Mouse (Mus musculus) testis, adult 2 months (tissue): ENCODE data around the gene Rab3gap2.

Experiments
- CTCF ChIP-seq: fragments of 200-500 bp; IDR thresholded peaks from 2 replicates; pipeline ENCODE4 v1.5.1; 2012; ENCODE audit warnings: low read depth, mild to moderate bottlenecking, inconsistent platforms, low read length, moderate library complexity; ENCODE audit not compliant: control insufficient read depth, insufficient read depth, insufficient replicate concordance
- POLR2A ChIP-seq: fragments of 200-500 bp; IDR thresholded peaks from 2 replicates; pipeline ENCODE4 v1.6.1; 2012; ENCODE audit warnings: low read depth, mild to moderate bottlenecking, inconsistent platforms, low read length, moderate library complexity; ENCODE audit not compliant: control insufficient read depth

DNA sequence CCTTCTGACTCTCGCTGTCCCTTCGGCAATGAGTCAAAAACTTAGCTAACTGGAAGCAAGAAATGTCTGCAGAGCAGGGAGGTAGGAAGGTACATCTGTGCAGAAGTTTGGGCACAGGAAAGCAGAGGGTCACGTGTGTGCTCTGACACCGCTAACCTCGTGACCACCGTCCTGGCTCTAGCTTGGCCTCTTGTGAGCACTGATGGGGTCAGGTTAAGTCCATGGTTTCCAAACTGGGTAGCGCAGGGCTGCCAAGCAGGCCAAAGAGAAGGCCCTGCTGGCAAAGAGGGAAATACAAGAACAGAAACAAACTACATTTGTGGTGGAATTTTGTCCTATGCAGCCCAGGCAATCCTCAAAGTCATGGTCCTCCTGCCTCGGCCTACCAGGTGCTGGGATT is 94.6 kb downstream of the Rab3gap2 start:
- TF ChIP-seq CTCF (no peak), POLR2A (no peak)
